Mouse (Mus musculus): Measurements from ENCODE around the gene Cdc45.

Cdc45 gene

GRCm38 (mm10) chr16:18811468-18812384 lies at the start of gene Cdc45, which contains the start of gene Ufd1:
TSS of gene Cdc45 (minus strand) at chr16:18811987.
TSS of gene Ufd1 (plus strand) at chr16:18811779.
- DNase-seq (ENCODE audit: low read depth, low spot score): peak; percentile 98

- DNase-seq (ENCODE audit: low read depth, low spot score): no peak
Measured at GRCm38 (mm10) chr16:18860186-18860585, 48.4 kb upstream of the Cdc45 start.

- DNase-seq (ENCODE audit: low read depth, low spot score): peak; percentile 96
Measured at GRCm38 (mm10) chr16:18858551-18858950, 46.8 kb upstream of the Cdc45 start.

- DNase-seq (ENCODE audit: low read depth, low spot score): peak; percentile 84
Measured at GRCm38 (mm10) chr16:18849521-18850190, 37.9 kb upstream of the Cdc45 start.

- DNase-seq (ENCODE audit: low read depth, low spot score): peak; percentile 59
Measured at GRCm38 (mm10) chr16:18846301-18846820, 34.6 kb upstream of the Cdc45 start.

GRCm38 (mm10) chr16:18838346-18838745 lies 26.6 kb upstream of the Cdc45 start:
- DNase-seq (ENCODE audit: low read depth, low spot score): no peak

- DNase-seq (ENCODE audit: low read depth, low spot score): peak; percentile 99
Measured at GRCm38 (mm10) chr16:18836468-18837208, 24.9 kb upstream of the Cdc45 start, which contains the start of the genes 2510002D24Rik and Gm28539. TSS of gene 2510002D24Rik (plus strand) at chr16:18836578. TSS of gene Gm28539 (plus strand) at chr16:18836584.

- DNase-seq (ENCODE audit: low read depth, low spot score): no peak
Measured at GRCm38 (mm10) chr16:18836073-18836467, 24.3 kb upstream of the Cdc45 start.

- DNase-seq (ENCODE audit: low read depth, low spot score): no peak
Measured at GRCm38 (mm10) chr16:18833486-18833885, 21.7 kb upstream of the Cdc45 start.

- DNase-seq (ENCODE audit: low read depth, low spot score): no peak
Measured at GRCm38 (mm10) chr16:18829102-18829501, 17.3 kb upstream of the Cdc45 start.

GRCm38 (mm10) chr16:18828630-18829029 lies 16.8 kb upstream of the Cdc45 start:
- no peak for DNase-seq (ENCODE audit: low read depth, low spot score)

GRCm38 (mm10) chr16:18822925-18823324 lies 11.1 kb upstream of the Cdc45 start:
- DNase-seq (ENCODE audit: low read depth, low spot score): no peak

GRCm38 (mm10) chr16:18822356-18822755 lies 10.6 kb upstream of the Cdc45 start:
- DNase-seq (ENCODE audit: low read depth, low spot score): no peak

GRCm38 (mm10) chr16:18812385-18812910 lies 661 bp upstream of the Cdc45 start:
- DNase-seq (ENCODE audit: low read depth, low spot score): no peak

- peak; percentile 74 for DNase-seq (ENCODE audit: low read depth, low spot score)
Measured at GRCm38 (mm10) chr16:18811032-18811431, 755 bp downstream of the Cdc45 start.

GRCm38 (mm10) chr16:18809001-18809400 lies 2.8 kb downstream of the Cdc45 start:
- no peak for DNase-seq (ENCODE audit: low read depth, low spot score)

GRCm38 (mm10) chr16:18805746-18806145 lies 6.0 kb downstream of the Cdc45 start:
- no peak for DNase-seq (ENCODE audit: low read depth, low spot score)

- peak; percentile 56 for DNase-seq (ENCODE audit: low read depth, low spot score)
Measured at GRCm38 (mm10) chr16:18798841-18799240, 12.9 kb downstream of the Cdc45 start.

GRCm38 (mm10) chr16:18798151-18798550 lies 13.6 kb downstream of the Cdc45 start:
- DNase-seq (ENCODE audit: low read depth, low spot score): no peak

GRCm38 (mm10) chr16:18796645-18797044 lies 15.1 kb downstream of the Cdc45 start:
- DNase-seq (ENCODE audit: low read depth, low spot score): no peak

GRCm38 (mm10) chr16:18795223-18795899 lies 16.4 kb downstream of the Cdc45 start:
- no peak for DNase-seq (ENCODE audit: low read depth, low spot score)
